Mouse (Mus musculus) right cerebral cortex, postnatal 4 days (tissue): ENCODE data around the gene Nr4a3.

Experiments
- DNase-seq: peaks from one replicate; pipeline ENCODE4 v3.0.0-alpha.2; 2022

Gene Nr4a3

DNA sequence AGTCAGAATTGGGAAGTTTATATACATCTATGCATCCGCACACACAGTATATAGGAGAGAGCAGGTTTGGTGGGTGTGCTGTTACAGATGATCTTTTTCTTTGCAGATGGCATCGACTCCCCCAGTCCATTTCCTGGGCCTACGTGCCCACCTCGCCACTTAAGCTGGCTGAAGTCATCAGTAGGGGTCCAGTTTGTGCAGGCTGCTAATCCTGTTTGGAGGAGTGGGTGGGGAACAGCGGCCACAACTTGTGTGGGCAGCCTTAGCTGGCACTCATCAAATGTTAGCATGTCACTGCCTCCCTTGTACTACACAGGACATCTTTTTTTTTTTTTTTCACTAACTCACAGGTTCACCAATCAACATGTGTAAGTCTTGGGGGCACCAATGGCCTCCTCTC lies 5.5 kb downstream of the Nr4a3 start:
- no peak for DNase-seq

DNA sequence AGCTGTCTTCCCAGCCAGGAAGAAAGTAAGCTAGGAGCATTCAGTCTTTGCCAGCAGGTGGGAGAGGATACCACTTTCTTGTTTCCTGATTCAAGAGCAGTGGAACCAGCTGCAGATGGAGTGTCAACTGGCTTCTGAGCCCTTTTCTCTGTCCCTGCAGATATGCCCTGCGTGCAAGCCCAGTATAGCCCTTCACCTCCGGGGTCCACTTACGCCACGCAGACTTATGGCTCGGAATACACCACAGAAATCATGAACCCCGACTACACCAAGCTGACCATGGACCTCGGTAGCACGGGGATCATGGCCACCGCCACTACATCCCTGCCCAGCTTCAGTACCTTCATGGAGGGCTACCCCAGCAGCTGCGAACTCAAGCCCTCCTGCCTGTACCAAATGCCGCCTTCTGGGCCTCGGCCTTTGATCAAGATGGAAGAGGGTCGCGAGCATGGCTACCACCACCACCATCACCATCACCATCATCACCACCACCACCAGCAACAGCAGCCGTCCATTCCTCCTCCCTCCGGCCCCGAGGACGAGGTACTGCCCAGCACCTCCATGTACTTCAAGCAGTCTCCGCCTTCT lies 6.2 kb downstream of the Nr4a3 start:
- no peak for DNase-seq

DNA sequence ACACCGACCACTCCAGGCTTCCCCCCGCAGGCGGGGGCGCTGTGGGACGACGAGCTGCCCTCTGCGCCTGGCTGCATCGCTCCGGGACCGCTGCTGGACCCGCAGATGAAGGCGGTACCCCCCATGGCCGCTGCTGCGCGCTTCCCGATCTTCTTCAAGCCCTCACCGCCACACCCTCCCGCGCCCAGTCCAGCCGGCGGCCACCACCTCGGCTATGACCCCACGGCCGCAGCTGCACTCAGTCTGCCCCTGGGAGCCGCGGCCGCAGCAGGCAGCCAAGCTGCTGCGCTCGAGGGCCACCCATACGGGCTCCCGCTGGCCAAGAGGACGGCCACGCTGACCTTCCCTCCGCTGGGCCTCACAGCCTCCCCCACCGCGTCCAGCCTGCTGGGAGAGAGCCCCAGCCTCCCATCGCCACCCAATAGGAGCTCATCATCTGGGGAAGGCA lies 6.7 kb downstream of the Nr4a3 start:
- DNase-seq, result no peak

GRCm38 (mm10) chr4:48061716-48062115 lies 16.8 kb downstream of the Nr4a3 start:
- no peak for DNase-seq

- no peak for DNase-seq
These were observed 19.4 kb downstream of the Nr4a3 start for GRCm38 (mm10) chr4:48064311-48064710.

- DNase-seq, result no peak
These were observed 21.7 kb downstream of the Nr4a3 start for GRCm38 (mm10) chr4:48066676-48067075.

GRCm38 (mm10) chr4:48069111-48069510 lies 24.2 kb downstream of the Nr4a3 start:
- DNase-seq, result no peak

DNA sequence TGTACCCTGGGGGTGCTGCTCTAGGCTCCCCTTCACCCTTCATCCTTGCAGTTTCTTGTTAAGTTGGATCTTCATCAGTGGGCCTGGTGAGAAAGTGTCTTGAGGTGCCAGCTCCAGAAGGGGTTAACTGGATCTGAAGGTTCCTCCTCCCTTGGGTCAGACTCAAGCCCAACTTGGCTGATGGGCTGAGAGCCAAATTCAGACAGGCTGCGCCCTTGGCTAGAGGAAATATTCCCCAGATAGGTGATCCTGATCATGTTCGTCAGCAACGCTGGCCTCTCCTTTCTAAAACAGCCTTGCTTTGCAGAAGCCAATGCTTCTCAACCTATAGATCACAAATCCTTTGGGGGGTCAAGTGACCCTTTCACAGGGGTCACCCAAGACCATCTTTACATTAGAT lies 27.1 kb downstream of the Nr4a3 start:
- DNase-seq, result no peak

GRCm38 (mm10) chr4:48073325-48073724 lies 28.4 kb downstream of the Nr4a3 start:
- DNase-seq, result no peak

DNA sequence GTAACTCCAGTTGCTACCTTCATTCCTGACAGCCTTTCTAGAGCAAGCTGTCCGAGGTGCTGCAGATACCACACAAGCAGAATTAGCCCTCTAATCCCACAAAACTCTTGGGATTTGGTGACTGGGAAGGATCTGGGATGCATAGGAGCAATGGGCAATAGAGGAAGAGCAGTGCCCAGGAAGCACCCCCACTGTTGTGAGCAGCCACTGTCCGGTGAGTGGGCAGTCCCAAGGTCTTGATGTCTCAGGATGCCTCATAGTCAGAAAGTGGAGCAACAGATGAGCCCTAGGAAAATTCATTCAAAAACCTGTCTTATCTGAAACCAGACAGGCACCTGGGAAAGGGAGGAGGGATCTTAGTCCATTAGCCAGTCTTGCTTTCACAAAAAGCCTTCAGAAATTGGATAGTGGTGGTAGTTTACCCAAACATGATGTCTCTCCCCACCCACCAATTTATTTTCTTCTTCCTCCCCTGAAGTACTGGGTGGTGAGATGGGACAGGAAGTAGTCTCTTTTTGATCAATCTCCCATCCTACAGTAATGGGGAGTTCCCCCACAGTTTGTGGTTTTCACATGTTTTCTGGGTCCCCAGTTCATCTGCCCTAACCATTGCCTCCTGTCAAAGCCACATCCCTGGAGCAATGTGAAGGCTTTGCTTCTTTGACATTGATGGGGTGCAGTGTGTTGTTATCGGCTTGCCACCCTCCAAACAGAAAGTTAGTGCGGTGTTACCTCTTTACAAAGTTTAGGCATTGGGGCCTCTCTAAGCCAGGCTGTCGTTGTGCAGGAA lies 29.7 kb downstream of the Nr4a3 start:
- no peak for DNase-seq

- no peak for DNase-seq
These were observed 31.9 kb downstream of the Nr4a3 start for GRCm38 (mm10) chr4:48076693-48077471.

DNA sequence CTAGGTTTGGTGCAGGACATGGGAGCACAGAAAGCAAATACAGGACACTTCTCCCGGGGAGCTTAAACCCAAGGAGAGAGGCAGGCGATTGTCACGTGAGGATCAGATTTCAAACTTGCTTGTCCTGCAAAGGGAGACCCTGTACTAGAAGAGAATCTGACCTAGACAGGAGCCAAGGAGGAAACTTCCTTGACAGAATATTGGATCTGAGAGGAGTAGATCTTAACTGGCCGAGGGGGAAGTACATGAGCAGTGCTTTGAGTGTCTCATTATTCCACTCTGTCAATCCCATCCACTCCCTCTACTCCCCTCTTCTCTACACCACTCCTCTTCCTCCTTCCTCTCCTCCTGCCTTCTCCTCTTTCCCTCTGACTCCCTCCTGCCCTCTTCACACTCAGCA lies 33.3 kb downstream of the Nr4a3 start:
- no peak for DNase-seq

GRCm38 (mm10) chr4:48079285-48080039 lies 34.5 kb downstream of the Nr4a3 start:
- DNase-seq, result no peak

- no peak for DNase-seq
These were observed 38.5 kb downstream of the Nr4a3 start for GRCm38 (mm10) chr4:48083452-48083851.

- DNase-seq, result no peak
These were observed 41.7 kb downstream of the Nr4a3 start for GRCm38 (mm10) chr4:48086609-48087008.

GRCm38 (mm10) chr4:48087497-48087896 lies 42.5 kb downstream of the Nr4a3 start:
- DNase-seq, result no peak

DNA sequence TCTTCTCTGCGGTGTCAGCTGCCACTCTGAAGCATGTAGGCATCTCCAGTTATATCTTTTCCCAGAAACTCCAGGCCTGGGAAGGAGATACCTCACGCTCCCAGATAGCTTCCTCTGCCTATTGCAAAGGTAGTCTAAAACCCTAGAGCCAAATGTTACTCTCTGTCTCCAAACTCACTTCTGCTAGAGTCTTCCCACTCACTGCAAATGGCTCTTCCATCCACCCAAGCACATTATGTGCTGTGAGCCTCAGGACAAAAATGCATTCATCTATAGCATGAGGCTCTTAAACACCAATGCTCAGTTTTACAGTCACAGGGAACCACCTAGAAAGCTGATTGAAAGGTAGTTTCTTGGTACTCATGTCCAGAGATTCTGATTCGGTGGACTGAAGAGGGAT lies 48.3 kb downstream of the Nr4a3 start:
- DNase-seq, result no peak

DNA sequence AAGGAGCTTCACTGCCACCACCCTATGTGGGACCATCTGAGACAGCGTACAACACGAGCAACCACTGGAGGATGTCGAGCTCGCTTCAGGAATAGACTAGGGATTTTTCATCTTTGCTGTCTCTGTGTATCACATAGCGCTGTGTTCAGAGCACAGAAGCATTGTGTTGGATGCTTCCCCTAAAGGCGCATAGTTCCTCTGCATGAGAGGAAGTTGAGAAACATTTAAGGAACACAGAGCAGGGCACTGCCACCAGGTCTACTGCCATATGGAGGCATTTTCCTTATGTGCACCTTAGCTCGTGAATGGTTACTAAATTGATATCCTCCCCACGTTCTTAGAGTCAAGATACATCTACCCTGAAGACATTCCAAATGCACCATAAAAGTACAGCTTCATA lies 55.3 kb downstream of the Nr4a3 start:
- DNase-seq, result no peak

GRCm38 (mm10) chr4:48101981-48102380 lies 57.0 kb downstream of the Nr4a3 start:
- DNase-seq, result no peak

- DNase-seq, result no peak
These were observed 60.4 kb downstream of the Nr4a3 start for GRCm38 (mm10) chr4:48105387-48105786.

DNA sequence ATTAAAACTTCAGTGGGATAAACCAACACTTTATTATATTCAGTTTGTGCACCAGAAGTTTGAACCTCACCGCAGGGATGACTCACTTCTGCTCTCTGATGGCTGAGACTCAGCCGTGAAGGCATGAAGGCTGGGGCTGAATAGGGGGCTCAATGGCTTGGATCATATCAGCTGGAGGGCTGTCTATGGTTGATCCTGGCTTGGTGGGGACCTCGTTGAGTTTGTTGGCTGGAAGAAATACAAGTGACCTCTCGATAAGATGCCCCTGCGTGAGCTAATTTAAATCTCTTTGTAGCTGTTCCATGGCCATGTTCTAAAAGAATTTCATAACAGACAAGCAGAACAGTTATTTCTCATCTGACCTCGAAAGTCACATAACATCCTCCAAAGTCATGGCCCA lies 62.1 kb downstream of the Nr4a3 start:
- DNase-seq, result no peak

GRCm38 (mm10) chr4:48108591-48108990 lies 63.6 kb downstream of the Nr4a3 start:
- no peak for DNase-seq

- DNase-seq, result no peak
These were observed 65.4 kb downstream of the Nr4a3 start for GRCm38 (mm10) chr4:48110331-48110730.
